Mouse (Mus musculus) brain, embryonic 14.5 days (tissue): Measurements from ENCODE around the gene Pdzd8.

Source experiments
- CTCF ChIP-seq: fragments of 200-500 bp; IDR thresholded peaks from 2 replicates; pipeline ENCODE4 v1.5.1; 2012; ENCODE audit warnings: inconsistent platforms, mild to moderate bottlenecking, moderate library complexity, borderline replicate concordance; ENCODE audit not compliant: insufficient read depth, insufficient read length; ENCODE audit errors: extremely low read depth
- POLR2A ChIP-seq: fragments of 200-500 bp; IDR thresholded peaks from 2 replicates; pipeline ENCODE4 v1.6.1; 2012; ENCODE audit warnings: mild to moderate bottlenecking, inconsistent platforms, borderline replicate concordance; ENCODE audit not compliant: poor library complexity, insufficient read depth, insufficient read length, severe bottlenecking; ENCODE audit errors: extremely low read depth

- no peak for TF ChIP-seq POLR2A
- TF ChIP-seq CTCF, result peak; percentile 72
Measured at GRCm38 (mm10) chr19:59388847-59389606, 43.4 kb upstream of the Pdzd8 start.
